Mouse (Mus musculus): ENCODE results near the gene Ctdsp1. TPM values are rescaled to one million over a fixed set of nuclear protein-coding genes. Genes with fewer than 3 reads are reported as not detected.

Gene Ctdsp1
- polyA plus RNA-seq, 2 experiments = 36.0 to 37.6 TPM

DNA sequence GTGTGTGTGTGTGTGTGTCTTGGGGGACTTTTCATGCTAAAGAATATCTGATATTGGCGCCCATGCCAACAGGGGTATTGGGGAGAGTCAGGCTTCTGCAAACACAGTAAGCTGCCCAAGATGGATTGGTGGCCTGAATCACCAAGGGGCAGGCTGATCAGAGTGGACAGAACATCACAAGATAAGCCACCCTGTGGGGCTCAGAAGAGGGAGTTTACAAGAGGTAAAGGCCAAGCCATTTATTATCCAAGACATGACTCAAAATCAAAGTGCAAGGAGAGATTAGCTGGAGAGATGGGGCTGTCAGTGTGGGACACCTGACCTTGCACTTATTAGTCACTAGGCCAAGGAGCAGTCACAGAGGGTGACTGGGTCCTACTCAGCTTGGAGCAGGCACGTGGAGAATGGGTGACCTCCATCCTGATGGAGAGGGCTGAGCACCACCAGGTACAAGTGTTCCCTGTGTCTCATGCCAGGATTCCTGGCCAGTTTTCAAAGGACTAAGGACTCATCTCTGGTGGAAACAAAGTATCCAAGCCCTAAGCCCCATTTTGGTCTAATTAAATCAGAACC is 20.5 kb downstream of the Ctdsp1 start:
- no peak for DNase-seq (ENCODE audit: low read depth in 3 of 3, low spot score in 3 of 3)

GRCm38 (mm10) chr1:74412711-74413110 is 21.4 kb downstream of the Ctdsp1 start:
- H3K4me2 ChIP-seq (ENCODE audit: low read depth) = no peak overlapping the region
- no peak for ATAC-seq (ENCODE audit: insufficient read depth)

More for the DNA sequence above, 20.5 kb downstream of the Ctdsp1 start:
- Histone ChIP-seq H3K36me3 (replicated peaks; ENCODE audit: control insufficient read depth, insufficient read depth, low read depth) (no peaks in the 10 kb centered on the region), H3K4me3 (ENCODE audit: insufficient read depth in 1 of 2, low read depth in 2 of 2, low read length in 2 of 2) (no peak overlapping the region), H3K9me3 (ENCODE audit: control insufficient read depth, low read length) (peaks cover 8% of the 10 kb centered on the region), H3K4me1 (replicated peaks; ENCODE audit: control insufficient read depth in 2 of 2, insufficient read depth in 2 of 2, low read length in 1 of 2) (peaks cover 5 to 16% of the 10 kb centered on the region in 2 experiments; a peak in 3 of 4 replicates), H3K4me2 (ENCODE audit: low read depth) (no peak overlapping the region), H3K27me3 (ENCODE audit: control insufficient read depth, insufficient read depth, low read length) (no peaks in the 10 kb centered on the region), H3K27ac (no peak overlapping the region), H3K9ac (replicated peaks) (no peak overlapping the region)
- ATAC-seq (ENCODE audit: insufficient read depth) = no peak
- TF ChIP-seq EP300 (IDR thresholded peaks at IDR 0.05; ENCODE audit: low read depth) (no peak), CTCF (IDR thresholded peaks at IDR 0.05; ENCODE audit: low read depth) (no peak)
- WGBS (ENCODE audit: insufficient replicate concordance) = 30% methylated on average over 2 of the region's 2 CpGs

GRCm38 (mm10) chr1:74415143-74415542 is 23.8 kb downstream of the Ctdsp1 start:
- H3K4me1 ChIP-seq (replicated peaks; ENCODE audit: control insufficient read depth in 2 of 2, insufficient read depth in 2 of 2, low read length in 1 of 2) = peaks cover 5 to 16% of the 10 kb centered on the region in 2 experiments; a peak in 3 of 4 replicates
- no peaks in the 10 kb centered on the region for H3K27me3 ChIP-seq (ENCODE audit: control insufficient read depth, insufficient read depth, low read length)
- no peak overlapping the region for H3K9ac ChIP-seq (replicated peaks)
- no peak overlapping the region for H3K27ac ChIP-seq
- TF ChIP-seq EP300 (IDR thresholded peaks at IDR 0.05; ENCODE audit: low read depth) (no peak), CTCF (IDR thresholded peaks at IDR 0.05; ENCODE audit: low read depth) (no peak)
- peak in 1 of 3 experiments; percentile 43 for DNase-seq (ENCODE audit: low read depth in 3 of 3, low spot score in 3 of 3)
- 34% methylated on average over 4 of the region's 4 CpGs for WGBS (ENCODE audit: insufficient replicate concordance)
- peak; percentile 76 for ATAC-seq (ENCODE audit: insufficient read depth)
- H3K4me3 ChIP-seq (ENCODE audit: insufficient read depth in 1 of 2, low read depth in 2 of 2, low read length in 2 of 2) = no peak overlapping the region
- peaks cover 8% of the 10 kb centered on the region for H3K9me3 ChIP-seq (ENCODE audit: control insufficient read depth, low read length)
- H3K36me3 ChIP-seq (replicated peaks; ENCODE audit: control insufficient read depth, insufficient read depth, low read depth) = no peaks in the 10 kb centered on the region
- no peak overlapping the region for H3K4me2 ChIP-seq (ENCODE audit: low read depth)

More at GRCm38 (mm10) chr1:74412711-74413110, 21.4 kb downstream of the Ctdsp1 start:
- Histone ChIP-seq H3K27me3 (ENCODE audit: control insufficient read depth, insufficient read depth, low read length) (no peaks in the 10 kb centered on the region), H3K9me3 (ENCODE audit: control insufficient read depth, low read length) (peaks cover 8% of the 10 kb centered on the region), H3K4me1 (replicated peaks; ENCODE audit: control insufficient read depth in 2 of 2, insufficient read depth in 2 of 2, low read length in 1 of 2) (peaks cover 5 to 16% of the 10 kb centered on the region in 2 experiments; a peak in 3 of 4 replicates), H3K4me3 (ENCODE audit: insufficient read depth in 1 of 2, low read depth in 2 of 2, low read length in 2 of 2) (no peak overlapping the region), H3K9ac (replicated peaks) (no peak overlapping the region), H3K36me3 (replicated peaks; ENCODE audit: control insufficient read depth, insufficient read depth, low read depth) (no peaks in the 10 kb centered on the region), H3K27ac (no peak overlapping the region)
- TF ChIP-seq EP300 (IDR thresholded peaks at IDR 0.05; ENCODE audit: low read depth) = no peak
- TF ChIP-seq CTCF (IDR thresholded peaks at IDR 0.05; ENCODE audit: low read depth) = no peak
- 66% methylated on average over 8 of the region's 8 CpGs for WGBS (ENCODE audit: insufficient replicate concordance)
- DNase-seq (ENCODE audit: low read depth in 3 of 3, low spot score in 3 of 3) = no peak

- no peak for ATAC-seq (ENCODE audit: insufficient read depth)
- H3K36me3 ChIP-seq (replicated peaks; ENCODE audit: control insufficient read depth, insufficient read depth, low read depth) = no peaks in the 10 kb centered on the region
- no peak overlapping the region for H3K4me2 ChIP-seq (ENCODE audit: low read depth)
- peaks cover 8% of the 10 kb centered on the region for H3K9me3 ChIP-seq (ENCODE audit: control insufficient read depth, low read length)
- no peak for TF ChIP-seq EP300 (IDR thresholded peaks at IDR 0.05; ENCODE audit: low read depth)
- TF ChIP-seq CTCF (IDR thresholded peaks at IDR 0.05; ENCODE audit: low read depth) = no peak
- H3K4me1 ChIP-seq (replicated peaks; ENCODE audit: control insufficient read depth in 2 of 2, insufficient read depth in 2 of 2, low read length in 1 of 2) = peaks cover 5 to 11% of the 10 kb centered on the region in 2 experiments; a peak in 3 of 4 replicates
- H3K27ac ChIP-seq = no peak overlapping the region
- no peak for DNase-seq (ENCODE audit: low read depth in 3 of 3, low spot score in 3 of 3)
- 69% methylated on average over 17 of the region's 17 CpGs for WGBS (ENCODE audit: insufficient replicate concordance)
- no peak overlapping the region for H3K9ac ChIP-seq (replicated peaks)
- H3K4me3 ChIP-seq (ENCODE audit: insufficient read depth in 1 of 2, low read depth in 2 of 2, low read length in 2 of 2) = no peak overlapping the region
- no peaks in the 10 kb centered on the region for H3K27me3 ChIP-seq (ENCODE audit: control insufficient read depth, insufficient read depth, low read length)
Observed at GRCm38 (mm10) chr1:74418747-74419439, 27.6 kb downstream of the Ctdsp1 start.

- Histone ChIP-seq H3K4me2 (ENCODE audit: low read depth) (no peak overlapping the region), H3K36me3 (replicated peaks; ENCODE audit: control insufficient read depth, insufficient read depth, low read depth) (no peaks in the 10 kb centered on the region), H3K4me1 (replicated peaks; ENCODE audit: control insufficient read depth in 2 of 2, insufficient read depth in 2 of 2, low read length in 1 of 2) (peaks cover under 1 to 6% of the 10 kb centered on the region in 2 experiments; a peak in 3 of 4 replicates), H3K9ac (replicated peaks) (no peak overlapping the region), H3K27ac (no peak overlapping the region), H3K4me3 (ENCODE audit: insufficient read depth in 1 of 2, low read depth in 2 of 2, low read length in 2 of 2) (no peak overlapping the region), H3K27me3 (ENCODE audit: control insufficient read depth, insufficient read depth, low read length) (no peaks in the 10 kb centered on the region), H3K9me3 (ENCODE audit: control insufficient read depth, low read length) (peaks cover 8% of the 10 kb centered on the region)
- WGBS (ENCODE audit: insufficient replicate concordance) = 60% methylated on average over 9 of the region's 9 CpGs
- DNase-seq (ENCODE audit: low read depth in 3 of 3, low spot score in 3 of 3) = no peak
- no peak for ATAC-seq (ENCODE audit: insufficient read depth)
- TF ChIP-seq CTCF (IDR thresholded peaks at IDR 0.05; ENCODE audit: low read depth) = no peak
- no peak for TF ChIP-seq EP300 (IDR thresholded peaks at IDR 0.05; ENCODE audit: low read depth)
Observed at GRCm38 (mm10) chr1:74419440-74419794, 28.1 kb downstream of the Ctdsp1 start.

Measured in liver, embryonic 14.5 days (tissue).